7 mouse cellular contexts compared by ENCODE assay signal in the genomic region with DNA sequence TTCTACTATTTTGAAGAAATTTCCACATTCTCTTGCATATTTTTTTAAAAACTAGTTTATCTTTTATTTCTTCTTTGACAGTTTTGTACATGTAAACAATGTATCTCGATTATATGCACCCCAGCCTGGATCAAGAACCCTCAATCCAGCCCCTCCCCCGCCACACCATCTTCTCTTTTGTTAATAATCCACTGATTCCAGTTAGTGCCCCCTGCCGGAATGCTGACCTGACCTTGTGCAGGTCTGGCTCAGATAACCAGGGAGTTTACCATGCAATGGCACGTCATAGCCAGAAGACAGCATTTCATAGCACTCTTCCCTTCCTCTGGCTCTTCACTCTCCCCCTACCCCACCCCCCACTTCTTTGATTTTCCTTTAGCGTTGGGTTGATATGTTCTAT. TPM values are rescaled to one million over a fixed set of nuclear protein-coding genes. Genes with fewer than 3 reads are reported as not detected.
A peak's percentile ranks its signal among the peaks of the same experiment; 100 is the strongest.
DNase-seq lines count a peak whose midpoint lies in the region; ATAC-seq and TF ChIP-seq lines count a peak whose summit lies in the region.

No protein-coding gene starts in this region.

- ATAC-seq in hindbrain, embryonic 13.5 days (ENCODE audit: low FRiP score), result no peak; the same call in 1 of the 2 replicates
- peak; percentile 49; the same call in 1 of the 2 replicates for ATAC-seq in neural tube, embryonic 12.5 days (ENCODE audit: low FRiP score, low read depth)

- no peak for TF ChIP-seq RAD21 in MEL (IDR thresholded peaks at IDR 0.05; ENCODE audit: low read depth, low read length)

- H3K79me2 ChIP-seq in MEL (ENCODE audit: control insufficient read depth, insufficient read depth, low read length, poor library complexity), result no peaks in the 10 kb centered on the region

- no peaks in the 10 kb centered on the region for H3K9me3 ChIP-seq in MEL (replicated peaks; ENCODE audit: insufficient read depth, low read length)
- H3K9me3 ChIP-seq in hindbrain, embryonic 13.5 days, result no peaks in the 10 kb centered on the region
- no peaks in the 10 kb centered on the region for H3K9me3 ChIP-seq in neural tube, embryonic 12.5 days

- no peaks in the 10 kb centered on the region; a peak in 2 of 4 replicates for H3K27me3 ChIP-seq in MEL (ENCODE audit: control insufficient read depth in 1 of 2, insufficient read depth in 2 of 2, low read length in 2 of 2)
- 0 out of 2 replicates have a peak, but pooled peaks cover 2% of the 10 kb centered on the region for H3K27me3 ChIP-seq in hindbrain, embryonic 13.5 days
- H3K27me3 ChIP-seq in neural tube, embryonic 12.5 days (replicated peaks), result no peaks in the 10 kb centered on the region

- no peak overlapping the region for H3K27ac ChIP-seq in MEL (ENCODE audit: control insufficient read depth, low read depth, low read length)
- H3K27ac ChIP-seq in hindbrain, embryonic 13.5 days, result no peak overlapping the region
- no peak overlapping the region for H3K27ac ChIP-seq in neural tube, embryonic 12.5 days

- DNase-seq in MEL (ENCODE audit: low read depth, low spot score), result peak; percentile 38
- DNase-seq in adrenal gland, postnatal 14 days, result peak; percentile 62
- DNase-seq in liver, result peak; percentile 28
- no peak for DNase-seq in left cerebral cortex, postnatal 14 days (ENCODE audit: low spot score in 2 of 2)
- DNase-seq in thymus, adult 18-20 months, result no peak

- H3K4me2 ChIP-seq in hindbrain, embryonic 13.5 days, result peak overlapping the region; percentile 65
- H3K4me2 ChIP-seq in neural tube, embryonic 12.5 days (replicated peaks), result peak overlapping the region; percentile 68

- TF ChIP-seq POLR2A in MEL (IDR thresholded peaks at IDR 0.05; ENCODE audit: control insufficient read depth in 1 of 2, insufficient read depth in 1 of 2, low read depth in 1 of 2, low read length in 2 of 2, poor library complexity in 1 of 2), result no peak

- WGBS in hindbrain, embryonic 13.5 days, result 30% methylated on average over 5 of the region's 5 CpGs
- 32% methylated on average over 5 of the region's 5 CpGs for WGBS in neural tube, embryonic 12.5 days

- TF ChIP-seq EP300 in MEL (IDR thresholded peaks at IDR 0.05; ENCODE audit: low read depth in 1 of 2, low read length in 2 of 2), result no peak

- no peak overlapping the region for H3K9ac ChIP-seq in MEL (ENCODE audit: control insufficient read depth, low read depth, low read length, poor library complexity, severe bottlenecking)
- H3K9ac ChIP-seq in hindbrain, embryonic 13.5 days, result no peak overlapping the region
- H3K9ac ChIP-seq in neural tube, embryonic 12.5 days, result no peak overlapping the region

- peak in 1 of 3 experiments; percentile 10; a peak in 1 of 6 replicates for TF ChIP-seq CTCF in MEL (IDR thresholded peaks at IDR 0.05 in 2 of 3, conservative IDR thresholded peaks at IDR 0.05 in 1 of 3; ENCODE audit: control insufficient read depth in 1 of 3, insufficient read depth in 1 of 3, low read depth in 2 of 3, low read length in 3 of 3, poor library complexity in 1 of 3, severe bottlenecking in 1 of 3)

- H3K4me3 ChIP-seq in MEL (ENCODE audit: control insufficient read depth in 1 of 2, insufficient read depth in 1 of 2, low read depth in 2 of 2, low read length in 2 of 2), result peak overlapping the region; percentile 65 to 76
- H3K4me3 ChIP-seq in hindbrain, embryonic 13.5 days, result peak overlapping the region; percentile 36; the same call in 1 of the 2 replicates
- no peak overlapping the region for H3K4me3 ChIP-seq in neural tube, embryonic 12.5 days

- intact Hi-C loops in left cerebral cortex, postnatal 14 days (cut with DNase I), result no loop called here

- no peaks in the 10 kb centered on the region for H3K36me3 ChIP-seq in MEL (ENCODE audit: control insufficient read depth in 1 of 2, insufficient read depth in 2 of 2, low read length in 2 of 2)
- no peaks in the 10 kb centered on the region for H3K36me3 ChIP-seq in hindbrain, embryonic 13.5 days
- no peaks in the 10 kb centered on the region for H3K36me3 ChIP-seq in neural tube, embryonic 12.5 days

- peaks cover 0 to 2% of the 10 kb centered on the region in 2 experiments; a peak in 1 of 4 replicates for H3K4me1 ChIP-seq in MEL (ENCODE audit: control insufficient read depth in 1 of 2, insufficient read depth in 2 of 2, low read length in 2 of 2)
- peaks cover 6% of the 10 kb centered on the region for H3K4me1 ChIP-seq in hindbrain, embryonic 13.5 days (replicated peaks)
- H3K4me1 ChIP-seq in neural tube, embryonic 12.5 days, result peaks cover 8% of the 10 kb centered on the region; the same call in 1 of the 2 replicates

TF ChIP-seq in MEL, 35 proteins besides CTCF, POLR2A, EP300 and RAD21:
- TF ChIP-seq ZNF384 (IDR thresholded peaks at IDR 0.05; ENCODE audit: low read depth, low read length) (no peak), SIN3A (IDR thresholded peaks at IDR 0.05; ENCODE audit: low read length) (no peak), MEF2A (IDR thresholded peaks at IDR 0.05; ENCODE audit: extremely low read depth, insufficient replicate concordance, low read depth, low read length, poor library complexity, severe bottlenecking) (no peak), TCF12 (IDR thresholded peaks at IDR 0.05; ENCODE audit: low read depth, low read length) (no peak), ELF1 (IDR thresholded peaks at IDR 0.05; ENCODE audit: low read depth, low read length) (no peak), ZKSCAN1 (IDR thresholded peaks at IDR 0.05; ENCODE audit: low read depth, low read length) (no peak), MXI1 (IDR thresholded peaks at IDR 0.05; ENCODE audit: low read depth, low read length) (no peak), KAT2A (conservative IDR thresholded peaks at IDR 0.05; ENCODE audit: low read depth, low read length) (no peak), NRF1 (IDR thresholded peaks at IDR 0.05; ENCODE audit: insufficient read depth, low read depth, low read length, poor library complexity, severe bottlenecking) (no peak), ETS1 (IDR thresholded peaks at IDR 0.05; ENCODE audit: low read depth, low read length) (no peak), BHLHE40 (IDR thresholded peaks at IDR 0.05; ENCODE audit: borderline replicate concordance, low read depth, low read length) (no peak), RCOR1 (IDR thresholded peaks at IDR 0.05; ENCODE audit: low read depth, low read length) (no peak)

RNA-seq across cellular contexts. Expression of a gene that starts 0.6 kb away (rescaled TPM):
- total RNA-seq in MEL (2012; rRNA removed), result not detected in 2 replicates
- polyA plus RNA-seq in MEL (2012; ENCODE audit: insufficient read depth in 1 of 2, insufficient read length in 2 of 2, low read depth in 1 of 2, low replicate concordance in 2 of 2, missing spikeins in 1 of 2), result not detected
- total RNA-seq in adrenal gland, postnatal 14 days (2021), result 0.30 TPM in 1 of 2 replicates, not detected in the other
- polyA plus RNA-seq in hindbrain, embryonic 13.5 days (2015; fragmentation: Nextera tagmentation; extraction: Ambion mirVana), result 0.45 and 0.49 TPM in 2 replicates
- polyA plus RNA-seq in neural tube, embryonic 12.5 days (2016; fragmentation: Nextera tagmentation; extraction: Ambion mirVana), result not detected in 2 replicates
- total RNA-seq in left cerebral cortex, postnatal 14 days (2021), result under 1 TPM; 0.38 to 0.59 TPM

RNA-seq across cellular contexts. Expression of a gene that starts 9.1 kb away (rescaled TPM):
- total RNA-seq in MEL (2012; rRNA removed), result not detected in 2 replicates
- polyA plus RNA-seq in MEL (2012; ENCODE audit: insufficient read depth in 1 of 2, insufficient read length in 2 of 2, low read depth in 1 of 2, low replicate concordance in 2 of 2, missing spikeins in 1 of 2), result not detected
- 11.2 and 14.4 TPM in 2 replicates for total RNA-seq in adrenal gland, postnatal 14 days (2021)
- polyA plus RNA-seq in hindbrain, embryonic 13.5 days (2015; fragmentation: Nextera tagmentation; extraction: Ambion mirVana), result 0.71 and 1.0 TPM in 2 replicates
- 0.65 and 0.79 TPM in 2 replicates for polyA plus RNA-seq in neural tube, embryonic 12.5 days (2016; fragmentation: Nextera tagmentation; extraction: Ambion mirVana)
- total RNA-seq in left cerebral cortex, postnatal 14 days (2021), result under 1 TPM; 0.76 to 0.90 TPM

Comparison
In these comparisons a context has a peak if more than half of its experiments do, and no peak if none do; other contexts are left out.
1. DNase-seq: peak in MEL (single experiment), adrenal gland, postnatal 14 days (single experiment) and liver (single experiment); none in left cerebral cortex, postnatal 14 days (0 of 2) and thymus, adult 18-20 months (0 of 2).